Mouse (Mus musculus): ENCODE data around the gene Gm3099. TPM values are rescaled to one million over a fixed set of nuclear protein-coding genes. Genes with fewer than 3 reads are reported as not detected.
"Not testable (repeated sequence)": the region's sequence is repeated elsewhere in the genome, so short reads cannot be mapped to it uniquely, and the experiment has no call there.

Gene Gm3099
- polyA plus RNA-seq (2015; fragmentation: Nextera tagmentation; extraction: Ambion mirVana) = not detected in 2 replicates

GRCm38 (mm10) chr14:3998094-3998493, at the start of gene Gm3099:
Gene Gm3099 (plus strand): TSS chr14:3998394.
- H3K27ac ChIP-seq (replicated peaks); H3K9ac ChIP-seq (replicated peaks); H3K36me3 ChIP-seq; ATAC-seq (replicated peaks); H3K27me3 ChIP-seq; H3K4me3 ChIP-seq; H3K4me1 ChIP-seq; H3K9me3 ChIP-seq; H3K4me2 ChIP-seq (replicated peaks): not testable (repeated sequence)
- 71% methylated on average over 1 of the region's 3 CpGs for WGBS

GRCm38 (mm10) chr14:3963247-3963646, 34.9 kb upstream of the Gm3099 start, which contains the start of gene Gm3095:
Gene Gm3095 (plus strand): TSS chr14:3963547.
- ATAC-seq (replicated peaks); H3K27ac ChIP-seq (replicated peaks); H3K4me3 ChIP-seq; H3K27me3 ChIP-seq; H3K36me3 ChIP-seq; H3K4me2 ChIP-seq (replicated peaks); H3K9ac ChIP-seq (replicated peaks); H3K9me3 ChIP-seq; H3K4me1 ChIP-seq: not testable (repeated sequence)
- WGBS = no CpG with 5 or more reads among the region's 2 CpGs

GRCm38 (mm10) chr14:4023641-4024040, 25.4 kb downstream of the Gm3099 start, which contains the start of gene Gm5796:
Gene Gm5796 (plus strand): TSS chr14:4023941.
- 93% methylated on average over 1 of the region's 3 CpGs for WGBS
- not testable (repeated sequence) for H3K27me3 ChIP-seq; H3K9ac ChIP-seq (replicated peaks); H3K4me1 ChIP-seq; H3K4me2 ChIP-seq (replicated peaks); ATAC-seq (replicated peaks); H3K27ac ChIP-seq (replicated peaks); H3K36me3 ChIP-seq; H3K4me3 ChIP-seq; H3K9me3 ChIP-seq

Other genes starting within 250 kb of the Gm3099 start
- 3.4 and 3.7 TPM in 2 replicates for gene Gm3002, start 188.3 kb upstream of the Gm3099 start, polyA plus RNA-seq (2015; fragmentation: Nextera tagmentation; extraction: Ambion mirVana)
- gene Gm3033, start 152.1 kb upstream of the Gm3099 start, polyA plus RNA-seq (2015; fragmentation: Nextera tagmentation; extraction: Ambion mirVana) = 0.17 TPM in 2 replicates
- gene Gm2916, start 114.2 kb upstream of the Gm3099 start, polyA plus RNA-seq (2015; fragmentation: Nextera tagmentation; extraction: Ambion mirVana) = not detected in 2 replicates
- not detected in 2 replicates for gene Gm3029, start 66.6 kb upstream of the Gm3099 start, polyA plus RNA-seq (2015; fragmentation: Nextera tagmentation; extraction: Ambion mirVana)
- 0.78 and 0.83 TPM in 2 replicates for gene Gm3095, start 34.8 kb upstream of the Gm3099 start, polyA plus RNA-seq (2015; fragmentation: Nextera tagmentation; extraction: Ambion mirVana)
- gene Gm5796, start 25.5 kb downstream of the Gm3099 start, polyA plus RNA-seq (2015; fragmentation: Nextera tagmentation; extraction: Ambion mirVana) = 3.0 and 3.6 TPM in 2 replicates
- gene Gm3115, start 85.7 kb downstream of the Gm3099 start, polyA plus RNA-seq (2015; fragmentation: Nextera tagmentation; extraction: Ambion mirVana) = not detected in 2 replicates
- gene Gm8108, start 112.1 kb downstream of the Gm3099 start, polyA plus RNA-seq (2015; fragmentation: Nextera tagmentation; extraction: Ambion mirVana) = 2.4 and 4.4 TPM in 2 replicates
- gene Gm3127, start 166.6 kb downstream of the Gm3099 start, polyA plus RNA-seq (2015; fragmentation: Nextera tagmentation; extraction: Ambion mirVana) = not detected in 2 replicates
- 5.9 and 7.2 TPM in 2 replicates for gene Gm2974, start 184.2 kb downstream of the Gm3099 start, polyA plus RNA-seq (2015; fragmentation: Nextera tagmentation; extraction: Ambion mirVana)